11 mouse cellular contexts compared by ENCODE assay signal in genomic region chr4:134634001-134634400, GRCm38 (mm10).
DNase-seq lines count a peak whose midpoint lies in the region; ATAC-seq and TF ChIP-seq lines count a peak whose summit lies in the region.
"Had no signal": no experiment of that assay in that cellular context is flagged by ENCODE, and none has a peak within 500 bp of the region (broad histone marks: within the 10 kb centered on the region; RNA-seq: fewer than 3 reads in every experiment).

No protein-coding gene starts in this region.

- no peaks in the 10 kb centered on the region for H3K9me3 ChIP-seq in hindbrain, embryonic 15.5 days

- peaks cover 39% of the 10 kb centered on the region for H3K4me1 ChIP-seq in hindbrain, embryonic 15.5 days (replicated peaks)

- peak; percentile 44 for DNase-seq in adrenal gland, postnatal 10 days
- no peak for DNase-seq in adrenal gland, adult 8-10 months
- DNase-seq in layer of hippocampus, adult 2 months (ENCODE audit: low spot score in 2 of 2): no peak
- no peak for DNase-seq in layer of hippocampus, adult 9-11 months
- DNase-seq in retina, embryonic 14.5 days (ENCODE audit: low spot score): peak; percentile 45
- no peak for DNase-seq in heart, postnatal 14 days
- DNase-seq in right cerebral cortex, postnatal 4 days: no peak
- DNase-seq: heart, adult 11 months; lung, postnatal 14 days had no signal

- no peak overlapping the region for H3K9ac ChIP-seq in hindbrain, embryonic 15.5 days

- WGBS in hindbrain, embryonic 15.5 days: 38% methylated on average over 13 of the region's 13 CpGs

- no peak overlapping the region for H3K4me2 ChIP-seq in hindbrain, embryonic 15.5 days

- H3K27me3 ChIP-seq in hindbrain, embryonic 15.5 days: no peaks in the 10 kb centered on the region

- intact Hi-C loops in heart, postnatal 14 days (cut with DNase I): no loop called here

- TF ChIP-seq CTCF in layer of hippocampus, adult 2 months (conservative IDR thresholded peaks at IDR 0.05): no peak

- no peaks in the 10 kb centered on the region for H3K36me3 ChIP-seq in hindbrain, embryonic 15.5 days

- peak overlapping the region; percentile 92; the same call in 1 of the 2 replicates for H3K27ac ChIP-seq in layer of hippocampus, adult 2 months
- H3K27ac ChIP-seq in hindbrain, embryonic 15.5 days (replicated peaks): peak overlapping the region; percentile 40

- no peak overlapping the region for H3K4me3 ChIP-seq in layer of hippocampus, adult 2 months
- H3K4me3 ChIP-seq in hindbrain, embryonic 15.5 days: no peak overlapping the region

- ATAC-seq in hindbrain, embryonic 15.5 days (ENCODE audit: low FRiP score, low read depth): peak; percentile 29; the same call in 1 of the 2 replicates
- ATAC-seq: inflammation-experienced regulatory T-cells, adult 6 months had no signal

Comparison
In these comparisons a context has a peak if more than half of its experiments do, and no peak if none do; other contexts are left out.
1. DNase-seq: peak in adrenal gland, postnatal 10 days (single experiment) and retina, embryonic 14.5 days (single experiment); none in adrenal gland, adult 8-10 months (single experiment), layer of hippocampus, adult 2 months (0 of 2), layer of hippocampus, adult 9-11 months (single experiment), heart, postnatal 14 days (0 of 2) and right cerebral cortex, postnatal 4 days (single experiment).